Mouse (Mus musculus): ENCODE data around the gene Tprkb. TPM values are rescaled to one million over a fixed set of nuclear protein-coding genes. Genes with fewer than 3 reads are reported as not detected.
A peak's percentile ranks its signal among the peaks of the same experiment; 100 is the strongest.
"Not testable (repeated sequence)": the region's sequence is repeated elsewhere in the genome, so short reads cannot be mapped to it uniquely, and the experiment has no call there.

Tprkb gene
- total RNA-seq, 2 experiments from 2014 or later, result 17.2 to 19.1 TPM

DNA sequence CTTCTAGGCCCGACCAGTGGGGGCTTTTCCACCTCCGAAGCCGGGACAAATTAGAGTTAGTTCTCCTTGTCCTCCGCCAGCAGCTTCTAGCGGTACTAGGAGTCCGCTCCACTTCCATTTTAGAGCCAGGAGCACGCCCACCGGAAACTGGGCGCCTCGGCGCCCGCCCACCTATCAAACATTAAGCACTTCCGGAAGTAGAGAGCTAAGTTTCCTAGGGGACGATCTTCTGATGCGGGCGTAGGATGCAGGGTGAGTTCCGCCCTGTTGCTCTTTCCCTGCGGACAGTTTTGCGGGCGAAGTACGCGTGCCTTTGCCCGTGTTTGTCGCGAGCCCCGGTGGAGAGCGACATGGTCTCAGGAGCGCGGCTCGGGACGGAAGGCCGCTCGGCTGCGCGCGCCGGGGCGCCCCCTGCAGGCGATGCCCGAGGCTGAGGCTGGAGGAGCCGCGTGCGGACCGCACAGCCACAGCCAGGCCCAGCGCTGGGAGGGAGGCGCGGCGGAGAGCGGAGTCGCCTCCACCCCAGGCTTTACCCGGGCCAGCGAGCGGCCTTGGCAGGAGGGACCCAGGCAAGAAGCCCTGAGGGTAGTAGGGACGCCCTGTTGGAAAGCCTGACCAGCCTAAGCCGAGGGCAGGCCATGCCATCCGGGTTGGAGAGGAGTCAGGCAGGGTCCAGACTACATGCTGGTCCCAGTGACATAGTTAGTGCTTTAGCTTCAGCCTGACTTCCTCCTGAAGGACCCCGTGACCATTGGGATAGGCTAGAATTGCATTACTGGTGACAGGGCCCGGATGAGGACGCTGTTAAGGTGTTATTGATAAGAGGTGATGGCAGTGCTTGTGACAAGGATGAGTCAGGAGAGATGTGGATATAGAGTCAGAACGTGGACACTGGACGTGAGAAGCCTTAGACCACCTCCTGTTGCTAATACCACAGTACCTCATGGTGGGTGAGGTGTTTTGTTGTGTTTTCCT lies 4.2 kb downstream of the Tprkb start, which contains the start of gene Nat8f1:
Gene Nat8f1, minus strand, starts transcription at position 149 of the 975 bp plus-strand sequence.
- DNase-seq, result peak; percentile 87

DNA sequence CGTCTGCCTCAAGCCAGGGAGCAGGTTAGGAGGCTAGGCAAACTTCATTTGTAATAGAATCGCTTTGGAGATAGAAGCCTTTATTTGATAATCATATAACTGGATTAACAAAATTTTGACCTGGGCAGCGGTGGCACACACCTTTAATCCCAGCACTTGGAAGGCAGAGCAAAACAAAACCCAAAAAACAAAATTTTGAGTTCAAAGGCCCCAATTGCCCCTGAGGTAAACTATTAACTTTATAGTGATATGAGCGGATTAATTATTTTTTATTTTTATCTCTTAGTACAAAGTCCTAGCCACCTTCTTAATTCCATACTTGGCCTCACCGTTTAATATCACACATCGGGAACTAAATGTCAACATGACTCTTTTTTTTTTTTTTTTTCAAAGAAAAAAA lies 4.9 kb downstream of the Tprkb start:
- no peak for DNase-seq

DNA sequence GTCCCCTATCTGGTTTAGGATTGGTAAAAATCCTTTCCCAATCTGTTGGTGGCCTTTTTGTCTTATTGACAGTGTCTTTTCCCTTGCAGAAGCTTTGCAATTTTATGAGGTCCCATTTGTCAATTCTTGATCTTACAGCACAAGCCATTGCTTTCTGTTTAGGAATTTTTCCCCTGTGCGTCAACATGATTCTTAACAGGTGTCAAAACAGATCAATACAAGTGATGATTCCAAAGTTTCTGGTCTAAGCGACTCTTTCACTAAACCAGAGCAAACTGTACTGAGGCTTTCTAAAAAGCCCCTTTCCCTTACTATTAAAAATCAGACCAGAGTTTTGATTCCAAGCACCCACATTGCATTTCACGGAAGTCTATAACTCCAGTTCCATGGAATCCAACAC lies 6.7 kb downstream of the Tprkb start:
- DNase-seq, result not testable (repeated sequence)

- DNase-seq, result no peak
These were observed 7.7 kb downstream of the Tprkb start for GRCm38 (mm10) chr6:85919401-85919800.

DNA sequence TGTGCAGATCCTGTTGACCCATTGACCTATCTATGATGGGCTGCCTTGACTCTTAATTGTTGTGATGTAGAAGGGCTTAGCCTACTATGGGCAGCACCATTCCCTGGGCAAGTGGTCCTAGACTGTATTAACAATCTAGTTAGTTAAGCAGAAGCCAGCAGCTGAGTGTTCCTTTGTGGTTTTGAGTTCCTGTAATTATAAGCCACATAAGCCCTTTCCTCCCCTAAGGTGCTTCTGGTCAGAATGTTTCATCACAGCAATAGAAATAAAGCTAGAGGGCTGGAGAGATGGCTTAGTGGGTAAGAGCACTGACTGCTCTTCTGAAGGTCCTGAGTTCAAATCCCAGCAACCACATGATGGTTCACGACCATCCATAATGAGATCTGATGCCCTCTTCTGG lies 12.0 kb downstream of the Tprkb start:
- DNase-seq, result no peak

DNA sequence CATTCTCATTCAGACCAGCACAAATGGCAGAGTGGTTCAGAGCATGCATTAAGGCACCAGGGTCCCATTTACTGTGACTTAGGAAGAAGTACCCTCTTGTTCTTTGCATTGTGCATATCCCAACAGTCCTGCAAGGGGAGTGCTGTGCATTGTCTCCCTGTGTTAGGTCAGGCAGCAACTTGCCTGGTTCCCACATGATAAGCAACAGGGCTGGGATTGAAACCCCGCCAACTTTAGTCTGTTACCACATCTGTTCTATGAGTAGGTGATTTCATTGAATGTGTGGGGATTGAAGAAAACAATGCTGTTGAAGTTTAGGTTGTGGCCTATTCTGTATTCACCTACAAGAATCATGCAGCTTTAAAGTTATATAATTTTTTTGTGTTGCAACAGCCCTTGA lies 15.0 kb downstream of the Tprkb start:
- no peak for DNase-seq

- DNase-seq, result no peak
These were observed 16.1 kb downstream of the Tprkb start for GRCm38 (mm10) chr6:85927476-85928464.

- no peak for DNase-seq
These were observed 17.6 kb downstream of the Tprkb start for GRCm38 (mm10) chr6:85929312-85929711.

DNA sequence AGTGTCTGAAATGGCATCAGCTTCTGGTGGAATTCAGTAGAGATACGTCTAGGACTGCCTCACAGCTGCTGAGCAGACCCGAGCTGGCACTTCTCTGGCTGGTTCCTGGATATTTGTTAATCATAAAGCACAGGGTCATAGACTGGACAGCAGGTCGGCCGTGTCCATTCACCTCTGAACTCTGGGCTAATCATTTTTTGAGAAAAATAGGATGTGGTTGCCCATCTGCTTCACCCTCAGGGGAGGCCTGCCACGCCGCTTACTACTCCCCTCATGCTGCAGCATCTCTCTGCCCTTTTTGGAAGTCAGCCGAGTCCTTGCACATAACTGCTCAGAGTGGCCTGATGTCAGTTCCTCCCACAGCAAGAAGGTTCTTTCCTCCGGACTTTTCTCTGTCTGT lies 22.4 kb downstream of the Tprkb start:
- DNase-seq, result no peak

GRCm38 (mm10) chr6:85935646-85936045 lies 24.0 kb downstream of the Tprkb start:
- DNase-seq, result no peak

DNA sequence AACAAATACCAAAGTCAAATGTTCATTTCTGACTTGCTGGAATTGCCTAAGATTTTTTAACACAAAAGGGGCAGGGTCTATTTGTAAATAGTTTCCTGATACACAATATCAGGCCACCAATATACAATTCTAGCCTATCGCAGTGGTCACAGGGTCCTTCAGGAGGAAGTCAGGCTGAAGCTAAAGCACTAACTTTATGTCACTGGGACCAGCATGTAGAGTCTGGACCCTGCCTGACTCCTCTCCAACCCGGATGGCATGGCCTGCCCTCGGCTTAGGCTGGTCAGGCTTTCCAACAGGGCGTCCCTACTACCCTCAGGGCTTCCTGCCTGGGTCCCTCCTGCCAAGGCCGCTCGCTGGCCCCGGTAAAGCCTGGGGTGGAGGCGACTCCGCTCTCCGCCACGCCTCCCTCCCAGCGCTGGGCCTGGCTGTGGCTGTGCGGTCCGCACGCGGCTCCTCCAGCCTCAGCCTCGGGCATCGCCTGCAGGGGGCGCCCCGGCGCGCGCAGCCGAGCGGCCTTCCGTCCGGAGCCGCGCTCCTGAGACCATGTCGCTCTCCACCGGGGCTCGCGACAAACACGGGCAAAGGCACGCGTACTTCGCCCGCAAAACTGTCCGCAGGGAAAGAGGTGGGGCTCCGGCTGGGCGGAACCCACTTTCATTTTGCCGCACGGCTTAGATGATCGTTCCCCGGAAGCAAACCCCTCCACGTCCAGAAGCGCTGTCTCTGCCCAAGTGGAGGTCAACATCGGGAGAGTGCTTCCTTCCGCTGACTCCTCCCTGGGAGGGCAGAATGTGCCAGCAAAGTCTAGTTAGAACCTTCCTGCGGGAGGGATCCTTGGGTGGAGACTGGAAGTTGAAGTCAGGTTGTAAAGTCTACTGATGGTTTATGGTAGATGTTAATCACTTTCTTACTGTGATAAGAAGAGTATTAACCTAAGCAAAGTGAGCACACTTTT lies 25.1 kb downstream of the Tprkb start:
- DNase-seq, result peak; percentile 86

GRCm38 (mm10) chr6:85938701-85939100 lies 27.0 kb downstream of the Tprkb start:
- no peak for DNase-seq

DNA sequence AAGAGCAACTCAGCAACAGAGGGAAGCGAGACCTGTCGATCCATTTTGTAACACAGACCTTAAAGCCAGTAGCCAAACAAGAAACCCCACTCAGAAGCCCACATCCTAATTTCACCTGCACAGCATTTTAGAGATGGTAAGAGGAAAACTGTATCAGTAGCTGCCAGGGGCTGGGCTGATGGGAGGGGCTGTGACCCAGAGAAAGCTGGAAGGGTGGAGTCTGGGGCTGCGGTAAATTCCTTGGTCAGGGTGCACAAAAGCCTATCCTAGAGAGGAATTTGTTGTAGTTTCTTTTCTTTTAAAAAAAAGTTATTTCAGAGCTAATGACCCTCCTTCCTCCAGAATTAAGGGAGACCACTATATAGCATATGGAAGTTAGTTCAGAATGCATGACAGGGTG lies 30.8 kb downstream of the Tprkb start:
- DNase-seq, result no peak

DNA sequence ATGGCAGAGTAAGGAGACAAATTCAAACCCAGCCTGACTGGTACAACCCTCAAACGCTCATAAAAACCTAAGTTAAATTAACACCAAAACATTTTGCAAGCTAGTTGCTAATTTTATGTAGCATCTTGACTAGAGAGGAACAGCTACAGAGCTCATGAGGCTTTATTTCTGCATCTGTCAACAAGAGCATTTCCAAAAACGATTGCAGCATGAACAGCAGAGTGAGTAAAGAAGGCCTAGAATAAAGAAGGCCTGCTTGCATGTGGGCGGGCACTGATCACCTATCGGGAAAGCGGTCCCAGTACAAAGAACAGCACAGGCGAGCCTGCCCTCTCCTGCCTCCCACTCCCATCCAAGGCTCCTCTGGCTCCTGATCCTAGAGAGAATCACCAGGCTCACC lies 36.9 kb downstream of the Tprkb start:
- no peak for DNase-seq

DNA sequence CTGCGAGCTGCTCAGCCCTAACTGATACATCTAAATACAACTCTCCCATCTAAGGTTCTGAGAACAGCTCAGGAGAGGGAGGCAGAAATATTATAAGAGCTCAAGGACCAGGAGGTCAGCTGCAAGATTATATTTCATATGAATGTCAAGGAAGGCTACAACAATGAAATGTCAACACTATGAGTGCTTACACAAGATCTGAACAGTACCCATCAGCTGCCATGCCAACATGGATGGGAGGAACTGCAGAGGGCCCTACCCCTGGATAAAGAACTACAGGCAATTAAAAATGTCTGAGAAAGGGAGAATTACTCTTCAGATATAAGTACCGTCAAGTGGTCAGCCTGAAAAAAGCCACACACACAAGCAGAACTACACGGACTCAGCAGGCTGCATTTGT lies 45.9 kb downstream of the Tprkb start:
- DNase-seq, result no peak

DNA sequence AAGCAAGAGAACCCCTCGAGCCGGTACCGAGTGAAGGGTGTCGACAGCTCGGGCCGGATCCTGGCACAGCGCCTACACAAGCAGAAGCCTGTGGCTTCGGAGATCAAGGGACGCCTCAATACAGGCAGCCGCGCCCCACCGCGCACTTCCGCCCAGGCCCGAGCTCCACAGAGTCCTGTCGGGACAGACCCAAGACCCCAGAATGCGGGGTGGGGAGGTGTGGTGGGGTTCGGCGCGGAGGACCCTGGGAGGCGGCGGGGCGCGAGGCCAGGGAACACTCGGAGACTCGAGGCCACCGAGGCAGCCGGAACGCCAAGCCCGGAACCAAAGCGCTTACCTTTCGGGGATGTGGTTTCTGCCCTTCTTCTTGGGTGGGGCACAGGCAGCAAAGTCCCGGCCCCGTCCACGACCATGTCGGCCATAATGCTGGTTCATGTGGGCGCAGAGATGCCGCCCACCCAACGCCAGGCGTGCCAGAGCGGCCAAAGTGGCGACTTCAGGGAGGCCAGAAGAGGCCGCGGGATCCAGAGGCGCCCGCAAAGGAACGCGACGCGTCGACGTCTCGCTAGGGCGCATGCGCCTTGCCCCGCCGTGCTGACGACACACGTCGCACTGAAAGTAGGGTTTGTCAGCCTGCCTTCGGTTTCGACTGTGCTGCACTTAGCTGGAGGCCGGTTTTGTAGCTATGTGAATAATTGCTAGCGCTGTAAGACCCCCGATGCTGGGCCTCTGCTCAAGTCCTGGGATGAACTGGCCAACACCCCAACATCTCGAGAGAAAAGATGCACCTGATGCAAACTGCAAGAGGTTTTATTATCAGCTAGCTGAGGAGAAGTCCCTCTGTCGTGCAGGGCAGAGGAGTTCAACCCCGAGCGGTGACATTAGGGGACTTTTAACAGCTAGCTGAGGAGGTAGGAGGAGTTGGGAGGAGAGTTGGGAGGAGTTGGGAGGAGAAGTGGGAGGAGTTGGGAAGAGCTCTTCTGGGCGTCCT lies 49.7 kb downstream of the Tprkb start, which contains the start of gene Dusp11:
Gene Dusp11, minus strand, starts transcription at position 567 of the 991 bp plus-strand sequence.
- peak; percentile 89 for DNase-seq

DNA sequence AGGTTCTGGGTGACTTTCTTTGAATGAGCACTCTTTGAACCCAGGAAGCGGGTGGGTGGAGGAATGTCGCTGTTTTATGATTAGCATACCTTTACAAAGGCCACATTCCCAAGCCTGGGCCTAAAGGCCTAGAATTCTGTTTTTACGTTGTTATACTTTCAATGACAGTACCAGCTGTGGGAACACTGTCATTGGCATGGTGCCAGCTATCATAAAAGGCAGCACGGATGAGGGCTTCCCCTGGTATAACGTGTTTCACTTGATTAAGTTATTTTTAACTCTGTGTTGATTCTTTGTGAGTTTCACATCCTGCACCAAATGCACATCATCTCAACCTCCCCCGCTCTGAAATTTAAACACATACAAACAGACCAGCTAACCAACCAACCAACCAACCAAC lies 54.4 kb downstream of the Tprkb start:
- DNase-seq, result not testable (repeated sequence)

- no peak for DNase-seq
These were observed 55.0 kb downstream of the Tprkb start for GRCm38 (mm10) chr6:85966686-85967085.

GRCm38 (mm10) chr6:85969889-85970288 lies 58.2 kb downstream of the Tprkb start:
- no peak for DNase-seq

- DNase-seq, result no peak
These were observed 61.0 kb downstream of the Tprkb start for GRCm38 (mm10) chr6:85972699-85973098.

All from gastrocnemius, postnatal 25 days (tissue).